Mouse (Mus musculus) C2C12 (cell line): ENCODE results near the gene Lmod3.

Experiments
- CEBPB ChIP-seq: IDR thresholded peaks from one replicate; pipeline ENCODE4 v1.6.1; 2011; ENCODE audit warnings: low read depth, mild to moderate bottlenecking, control low read depth, moderate library complexity
- CTCF ChIP-seq: IDR thresholded peaks from one replicate; pipeline ENCODE4 v1.5.1; 2011; ENCODE audit not compliant: control insufficient read depth, insufficient read depth, insufficient read length
- MAX ChIP-seq: IDR thresholded peaks from one replicate; pipeline ENCODE4 v1.6.1; 2011; ENCODE audit warnings: mild to moderate bottlenecking, control low read depth
- MYOD1 ChIP-seq: IDR thresholded peaks from one replicate; pipeline ENCODE4 v1.6.1; 2011; ENCODE audit warnings: low read depth; ENCODE audit not compliant: control insufficient read depth, insufficient read length
- MYOG ChIP-seq: IDR thresholded peaks from one replicate; pipeline ENCODE4 v1.6.1; 2011; ENCODE audit not compliant: control insufficient read depth, insufficient read length; ENCODE audit errors: extremely low read depth
- USF1 ChIP-seq: IDR thresholded peaks from one replicate; pipeline ENCODE4 v1.6.1; 2011; ENCODE audit warnings: low read depth, mild to moderate bottlenecking, control low read depth, moderate library complexity

GRCm38 (mm10) chr6:97297151-97297550 is 44.6 kb upstream of the Lmod3 start:
- TF ChIP-seq CTCF = no peak
- TF ChIP-seq MYOG = no peak
- no peak for TF ChIP-seq USF1
- no peak for TF ChIP-seq MAX
- TF ChIP-seq MYOD1 = no peak
- no peak for TF ChIP-seq CEBPB
